Mouse (Mus musculus): ENCODE results near the gene Hcrt. TPM values are rescaled to one million over a fixed set of nuclear protein-coding genes. Genes with fewer than 3 reads are reported as not detected.

Hcrt gene
- polyA plus RNA-seq, 2 experiments, result not detected

DNA sequence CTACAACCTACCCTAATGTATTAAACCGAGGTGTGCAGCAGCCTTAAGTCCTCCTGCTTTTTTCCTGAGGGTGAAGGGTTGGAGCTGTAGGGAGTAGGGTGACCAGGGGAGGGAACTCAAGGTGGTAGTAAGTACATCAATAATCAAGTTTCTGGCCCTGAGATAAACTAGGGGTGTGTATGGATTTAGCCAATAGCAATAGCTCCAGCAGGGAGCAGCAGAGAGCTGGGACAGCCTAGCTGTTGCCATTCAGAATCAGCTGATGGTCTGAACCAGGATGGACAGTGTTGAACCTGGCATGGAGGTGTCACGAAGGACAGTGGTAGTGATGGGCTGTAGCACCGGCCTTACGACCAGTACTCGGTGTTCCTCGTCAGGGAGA, 48.2 kb downstream of the Hcrt start:
- Histone ChIP-seq H3K9me3 (ENCODE audit: control insufficient read depth, low read length) (no peaks in the 10 kb centered on the region), H3K27ac (peak overlapping the region; percentile 67), H3K4me2 (ENCODE audit: low read depth) (peak overlapping the region; percentile 85), H3K36me3 (replicated peaks; ENCODE audit: control insufficient read depth, insufficient read depth, low read depth) (peaks cover 44% of the 10 kb centered on the region), H3K9ac (replicated peaks) (peak overlapping the region; percentile 41), H3K4me3 (ENCODE audit: insufficient read depth in 1 of 2, low read depth in 2 of 2, low read length in 2 of 2) (peak overlapping the region; percentile 28 to 50), H3K27me3 (ENCODE audit: control insufficient read depth, insufficient read depth, low read length) (no peaks in the 10 kb centered on the region), H3K4me1 (replicated peaks; ENCODE audit: control insufficient read depth in 2 of 2, insufficient read depth in 2 of 2, low read length in 1 of 2) (peaks cover 25 to 33% of the 10 kb centered on the region in 2 experiments)
- TF ChIP-seq EP300 (IDR thresholded peaks at IDR 0.05; ENCODE audit: low read depth) (no peak), CTCF (IDR thresholded peaks at IDR 0.05; ENCODE audit: low read depth) (peak; percentile 96)
- WGBS (ENCODE audit: insufficient replicate concordance), result 40% methylated on average over 6 of the region's 6 CpGs
- ATAC-seq (ENCODE audit: insufficient read depth) (peak; percentile 48), DNase-seq (ENCODE audit: low read depth in 3 of 3, low spot score in 3 of 3) (peak; percentile 69 to 72 (median 71))

GRCm38 (mm10) chr11:100713735-100714533, 48.8 kb downstream of the Hcrt start, which contains the start of gene Hspb9:
Gene Hspb9 (plus strand): TSS chr11:100713850.
- Histone ChIP-seq H3K4me1 (replicated peaks; ENCODE audit: control insufficient read depth in 2 of 2, insufficient read depth in 2 of 2, low read length in 1 of 2) (peaks cover 25 to 33% of the 10 kb centered on the region in 2 experiments), H3K9me3 (ENCODE audit: control insufficient read depth, low read length) (no peaks in the 10 kb centered on the region), H3K4me2 (ENCODE audit: low read depth) (peak within 1 kb of the TSS; percentile 97), H3K27me3 (ENCODE audit: control insufficient read depth, insufficient read depth, low read length) (no peaks in the 10 kb centered on the region), H3K27ac (peak within 1 kb of the TSS; percentile 67), H3K9ac (replicated peaks) (peak within 1 kb of the TSS; percentile 41), H3K4me3 (ENCODE audit: insufficient read depth in 1 of 2, low read depth in 2 of 2, low read length in 2 of 2) (peak within 1 kb of the TSS; percentile 28 to 50), H3K36me3 (replicated peaks; ENCODE audit: control insufficient read depth, insufficient read depth, low read depth) (peaks cover 40% of the 10 kb centered on the region)
- WGBS (ENCODE audit: insufficient replicate concordance), result 3% methylated on average over 38 of the region's 38 CpGs
- peak; percentile 63 to 64 (median 64) for DNase-seq (ENCODE audit: low read depth in 3 of 3, low spot score in 3 of 3)
- ATAC-seq (ENCODE audit: insufficient read depth), result peak; percentile 71
- TF ChIP-seq CTCF (IDR thresholded peaks at IDR 0.05; ENCODE audit: low read depth) (no peak), EP300 (IDR thresholded peaks at IDR 0.05; ENCODE audit: low read depth) (no peak)

- peaks cover 33% of the 10 kb centered on the region for H3K36me3 ChIP-seq (replicated peaks; ENCODE audit: control insufficient read depth, insufficient read depth, low read depth)
Observed at GRCm38 (mm10) chr11:100713174-100713573, 49.6 kb downstream of the Hcrt start.

GRCm38 (mm10) chr11:100711783-100712615, 50.7 kb downstream of the Hcrt start, which contains the start of gene Kat2a:
Gene Kat2a (minus strand): TSS chr11:100712465.
- no peaks in the 10 kb centered on the region for H3K27me3 ChIP-seq (ENCODE audit: control insufficient read depth, insufficient read depth, low read length)
- peaks cover 21% of the 10 kb centered on the region for H3K36me3 ChIP-seq (replicated peaks; ENCODE audit: control insufficient read depth, insufficient read depth, low read depth)
- ATAC-seq (ENCODE audit: insufficient read depth) (peak; percentile 63), DNase-seq (ENCODE audit: low read depth in 3 of 3, low spot score in 3 of 3) (peak; percentile 44 to 55 (median 51))
- peak within 1 kb of the TSS; percentile 97 for H3K4me2 ChIP-seq (ENCODE audit: low read depth)
- H3K9me3 ChIP-seq (ENCODE audit: control insufficient read depth, low read length), result no peaks in the 10 kb centered on the region
- H3K9ac ChIP-seq (replicated peaks), result peak within 1 kb of the TSS; percentile 91
- peak within 1 kb of the TSS; percentile 67 for H3K27ac ChIP-seq
- WGBS (ENCODE audit: insufficient replicate concordance), result 2% methylated on average over 48 of the region's 48 CpGs
- peaks cover 25 to 33% of the 10 kb centered on the region in 2 experiments for H3K4me1 ChIP-seq (replicated peaks; ENCODE audit: control insufficient read depth in 2 of 2, insufficient read depth in 2 of 2, low read length in 1 of 2)
- TF ChIP-seq CTCF (IDR thresholded peaks at IDR 0.05; ENCODE audit: low read depth) (no peak), EP300 (IDR thresholded peaks at IDR 0.05; ENCODE audit: low read depth) (no peak)
- H3K4me3 ChIP-seq (ENCODE audit: insufficient read depth in 1 of 2, low read depth in 2 of 2, low read length in 2 of 2), result peak within 1 kb of the TSS; percentile 68 to 90

More at GRCm38 (mm10) chr11:100713174-100713573, 49.6 kb downstream of the Hcrt start:
- no peak for DNase-seq (ENCODE audit: low read depth in 3 of 3, low spot score in 3 of 3)
- peak overlapping the region; percentile 41 for H3K9ac ChIP-seq (replicated peaks)
- H3K4me1 ChIP-seq (replicated peaks; ENCODE audit: control insufficient read depth in 2 of 2, insufficient read depth in 2 of 2, low read length in 1 of 2), result peaks cover 25 to 33% of the 10 kb centered on the region in 2 experiments
- WGBS (ENCODE audit: insufficient replicate concordance), result 60% methylated on average over 4 of the region's 4 CpGs
- H3K27ac ChIP-seq, result peak overlapping the region; percentile 67
- H3K4me3 ChIP-seq (ENCODE audit: insufficient read depth in 1 of 2, low read depth in 2 of 2, low read length in 2 of 2), result peak overlapping the region in 1 of 2 experiments; percentile 50; a peak in 2 of 4 replicates
- no peak for ATAC-seq (ENCODE audit: insufficient read depth)
- no peaks in the 10 kb centered on the region for H3K27me3 ChIP-seq (ENCODE audit: control insufficient read depth, insufficient read depth, low read length)
- H3K9me3 ChIP-seq (ENCODE audit: control insufficient read depth, low read length), result no peaks in the 10 kb centered on the region
- H3K4me2 ChIP-seq (ENCODE audit: low read depth), result peak overlapping the region; percentile 85
- TF ChIP-seq EP300 (IDR thresholded peaks at IDR 0.05; ENCODE audit: low read depth) (no peak), CTCF (IDR thresholded peaks at IDR 0.05; ENCODE audit: low read depth) (no peak)

Other genes with a start within 250 kb of the Hcrt start
- gene Acly, start 234.9 kb downstream of the Hcrt start, polyA plus RNA-seq (2012; rRNA removed), result 35.5 and 45.9 TPM in 2 replicates
- 68.2 and 76.7 TPM in 2 replicates for gene Acly, start 234.9 kb downstream of the Hcrt start, polyA plus RNA-seq (2014; fragmentation: Nextera tagmentation; extraction: Ambion mirVana)
- gene Ttc25, start 217.3 kb downstream of the Hcrt start, polyA plus RNA-seq (2012; rRNA removed), result 0.01 and 0.03 TPM in 2 replicates
- 0.13 and 0.19 TPM in 2 replicates for gene Ttc25, start 217.3 kb downstream of the Hcrt start, polyA plus RNA-seq (2014; fragmentation: Nextera tagmentation; extraction: Ambion mirVana)
- 5.2 and 6.3 TPM in 2 replicates for gene Cnp, start 188.0 kb downstream of the Hcrt start, polyA plus RNA-seq (2012; rRNA removed)
- gene Cnp, start 188.0 kb downstream of the Hcrt start, polyA plus RNA-seq (2014; fragmentation: Nextera tagmentation; extraction: Ambion mirVana), result 10.0 and 12.0 TPM in 2 replicates
- 15.0 and 15.5 TPM in 2 replicates for gene Nkiras2, start 143.7 kb downstream of the Hcrt start, polyA plus RNA-seq (2012; rRNA removed)
- 16.8 and 17.0 TPM in 2 replicates for gene Nkiras2, start 143.7 kb downstream of the Hcrt start, polyA plus RNA-seq (2014; fragmentation: Nextera tagmentation; extraction: Ambion mirVana)
- gene Dnajc7, start 142.8 kb downstream of the Hcrt start, polyA plus RNA-seq (2012; rRNA removed), result 40.6 and 61.7 TPM in 2 replicates
- 13.4 and 15.1 TPM in 2 replicates for gene Dnajc7, start 142.8 kb downstream of the Hcrt start, polyA plus RNA-seq (2014; fragmentation: Nextera tagmentation; extraction: Ambion mirVana)
- gene Zfp385c, start 70.5 kb downstream of the Hcrt start, polyA plus RNA-seq (2012; rRNA removed), result not detected in 2 replicates
- gene Zfp385c, start 70.5 kb downstream of the Hcrt start, polyA plus RNA-seq (2014; fragmentation: Nextera tagmentation; extraction: Ambion mirVana), result not detected in 2 replicates
- 1.5 and 1.6 TPM in 2 replicates for gene Dhx58, start 58.7 kb downstream of the Hcrt start, polyA plus RNA-seq (2012; rRNA removed)
- gene Dhx58, start 58.7 kb downstream of the Hcrt start, polyA plus RNA-seq (2014; fragmentation: Nextera tagmentation; extraction: Ambion mirVana), result 1.3 and 1.7 TPM in 2 replicates
- 13.0 and 13.8 TPM in 2 replicates for gene Kat2a, start 50.5 kb downstream of the Hcrt start, polyA plus RNA-seq (2012; rRNA removed)
- gene Kat2a, start 50.5 kb downstream of the Hcrt start, polyA plus RNA-seq (2014; fragmentation: Nextera tagmentation; extraction: Ambion mirVana), result 12.7 and 14.6 TPM in 2 replicates
- gene Hspb9, start 49.1 kb downstream of the Hcrt start, polyA plus RNA-seq (2012; rRNA removed), result not detected in 2 replicates
- gene Hspb9, start 49.1 kb downstream of the Hcrt start, polyA plus RNA-seq (2014; fragmentation: Nextera tagmentation; extraction: Ambion mirVana), result 0.14 TPM in 1 of 2 replicates, not detected in the other
- 109 and 127 TPM in 2 replicates for gene Rab5c, start 24.7 kb downstream of the Hcrt start, polyA plus RNA-seq (2012; rRNA removed)
- 57.4 and 59.9 TPM in 2 replicates for gene Rab5c, start 24.7 kb downstream of the Hcrt start, polyA plus RNA-seq (2014; fragmentation: Nextera tagmentation; extraction: Ambion mirVana)
- gene Kcnh4, start 3.0 kb downstream of the Hcrt start, polyA plus RNA-seq (2012; rRNA removed), result 0.02 TPM in 1 of 2 replicates, not detected in the other
- gene Kcnh4, start 3.0 kb downstream of the Hcrt start, polyA plus RNA-seq (2014; fragmentation: Nextera tagmentation; extraction: Ambion mirVana), result not detected in 2 replicates
- gene Ghdc, start 8.0 kb upstream of the Hcrt start, polyA plus RNA-seq (2012; rRNA removed), result 2.2 and 2.3 TPM in 2 replicates
- gene Ghdc, start 8.0 kb upstream of the Hcrt start, polyA plus RNA-seq (2014; fragmentation: Nextera tagmentation; extraction: Ambion mirVana), result 0.76 and 0.77 TPM in 2 replicates
- gene Stat5b, start 87.8 kb upstream of the Hcrt start, polyA plus RNA-seq (2012; rRNA removed), result 10.6 and 12.4 TPM in 2 replicates
- gene Stat5b, start 87.8 kb upstream of the Hcrt start, polyA plus RNA-seq (2014; fragmentation: Nextera tagmentation; extraction: Ambion mirVana), result 16.4 and 19.3 TPM in 2 replicates
- gene Stat5a, start 96.4 kb upstream of the Hcrt start, polyA plus RNA-seq (2012; rRNA removed), result 7.8 and 8.5 TPM in 2 replicates
- 7.2 and 8.6 TPM in 2 replicates for gene Stat5a, start 96.4 kb upstream of the Hcrt start, polyA plus RNA-seq (2014; fragmentation: Nextera tagmentation; extraction: Ambion mirVana)
- 15.0 and 17.7 TPM in 2 replicates for gene Stat3, start 176.6 kb upstream of the Hcrt start, polyA plus RNA-seq (2012; rRNA removed)
- 27.2 and 27.4 TPM in 2 replicates for gene Stat3, start 176.6 kb upstream of the Hcrt start, polyA plus RNA-seq (2014; fragmentation: Nextera tagmentation; extraction: Ambion mirVana)
- 5.0 and 7.0 TPM in 2 replicates for gene Cavin1, start 208.0 kb upstream of the Hcrt start, polyA plus RNA-seq (2012; rRNA removed)
- gene Cavin1, start 208.0 kb upstream of the Hcrt start, polyA plus RNA-seq (2014; fragmentation: Nextera tagmentation; extraction: Ambion mirVana), result 8.1 and 8.7 TPM in 2 replicates
- gene Atp6v0a1, start 246.5 kb upstream of the Hcrt start, polyA plus RNA-seq (2012; rRNA removed), result 28.3 and 29.5 TPM in 2 replicates
- 37.8 and 40.3 TPM in 2 replicates for gene Atp6v0a1, start 246.5 kb upstream of the Hcrt start, polyA plus RNA-seq (2014; fragmentation: Nextera tagmentation; extraction: Ambion mirVana)